Mouse (Mus musculus) megakaryocyte, embryonic 14.5 days (primary cell): ENCODE results near the gene Dtd2. TPM values are rescaled to one million over a fixed set of nuclear protein-coding genes. Genes with fewer than 3 reads are reported as not detected.
A peak's percentile ranks its signal among the peaks of the same experiment; 100 is the strongest.

Experiments used
- H3K27me3 ChIP-seq: replicated peaks from 2 replicates; pipeline ENCODE3; 2012; ENCODE audit warnings: inconsistent platforms
- H3K36me3 ChIP-seq: replicated peaks from 2 replicates; pipeline ENCODE3; 2012; ENCODE audit warnings: low read length, inconsistent platforms, mixed read lengths
- H3K4me1 ChIP-seq: 2 replicates; pipeline ENCODE4 v1.6.1; 2012; ENCODE audit warnings: inconsistent platforms
- H3K4me3 ChIP-seq: replicated peaks from 2 replicates; pipeline ENCODE3; 2012; ENCODE audit warnings: moderate library complexity, mild to moderate bottlenecking, inconsistent platforms
- H3K9me3 ChIP-seq: 2 replicates; pipeline ENCODE4 v1.6.1; 2012; ENCODE audit warnings: inconsistent platforms
- FLI1 ChIP-seq: IDR thresholded peaks from 2 replicates; pipeline ENCODE4 v1.6.1; 2012; ENCODE audit warnings: low read length, inconsistent platforms, mixed read lengths
- GATA1 ChIP-seq: IDR thresholded peaks from 3 replicates; pipeline ENCODE4 v1.6.1; 2012; ENCODE audit warnings: mixed read lengths, low read length, inconsistent platforms, borderline replicate concordance
- polyA plus RNA-seq: library from polyadenylated mRNA; stranded (reverse); fragments of >175 nt; gene quantifications from 2 replicates; pipeline ENCODE4 v1.2.3, GENCODE M21; 2012; ENCODE audit warnings: low replicate concordance; ENCODE audit not compliant: insufficient read depth

Gene Dtd2
- 5.4 and 7.3 TPM in 2 replicates for polyA plus RNA-seq

DNA sequence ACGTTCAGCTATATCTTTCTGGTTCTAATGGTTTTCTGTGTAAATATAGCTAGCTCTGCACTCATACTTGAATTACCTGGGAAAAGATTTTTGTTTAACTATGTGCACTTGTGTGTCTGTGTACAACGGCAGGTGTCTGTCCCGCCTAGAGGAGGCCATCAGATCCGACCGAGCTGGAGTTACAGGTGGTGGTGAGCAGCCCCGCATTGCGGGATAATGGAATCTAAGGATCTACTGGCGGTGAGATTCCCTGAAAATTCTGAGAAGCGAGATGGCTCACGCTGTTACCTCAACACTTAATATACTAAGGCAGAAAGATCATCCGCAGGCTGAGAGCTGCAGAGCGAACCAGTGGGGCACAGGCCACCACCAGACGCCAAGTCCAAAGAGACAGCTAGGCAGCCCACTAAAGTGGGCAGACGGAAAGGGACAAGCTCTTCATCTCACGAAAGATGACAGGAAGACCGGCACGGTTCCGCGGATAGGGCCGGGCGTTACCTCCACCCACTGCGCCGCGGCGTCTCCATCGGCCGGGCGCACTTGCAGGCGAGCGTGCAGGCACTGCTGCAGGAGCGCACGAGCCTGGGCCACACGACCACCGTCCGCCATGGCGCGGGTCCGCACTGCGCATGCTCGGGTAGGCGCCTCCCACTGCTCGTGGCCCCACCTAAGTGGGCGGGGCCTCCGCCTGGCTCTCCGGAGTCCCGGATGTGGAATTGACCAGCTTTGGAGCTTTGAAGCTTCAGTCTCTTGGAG lies at the start of gene Dtd2:
Dtd2 (minus strand) TSS at position 625 of the 756 bp plus-strand sequence.
- TF ChIP-seq GATA1 (no peak), FLI1 (no peak)
- Histone ChIP-seq H3K36me3 (peaks cover 24% of the 10 kb centered on the region), H3K4me3 (peak within 1 kb of the TSS; percentile 94), H3K27me3 (no peaks in the 10 kb centered on the region), H3K9me3 (peaks cover 4% of the 10 kb centered on the region; the same call in 1 of the 2 replicates), H3K4me1 (peaks cover 59% of the 10 kb centered on the region)

GRCm38 (mm10) chr12:52049324-52049723 lies 43.0 kb upstream of the Dtd2 start:
- Histone ChIP-seq H3K9me3 (peaks cover 8% of the 10 kb centered on the region; the same call in 1 of the 2 replicates), H3K4me3 (no peak overlapping the region), H3K4me1 (peaks cover 6% of the 10 kb centered on the region), H3K36me3 (no peaks in the 10 kb centered on the region), H3K27me3 (peaks cover 4% of the 10 kb centered on the region)
- TF ChIP-seq FLI1 (no peak), GATA1 (no peak)

GRCm38 (mm10) chr12:52046371-52046770 lies 40.1 kb upstream of the Dtd2 start:
- H3K4me3 ChIP-seq = no peak overlapping the region
- TF ChIP-seq GATA1 (no peak), FLI1 (no peak)
- peaks cover 6% of the 10 kb centered on the region for H3K4me1 ChIP-seq
- H3K36me3 ChIP-seq = no peaks in the 10 kb centered on the region
- H3K9me3 ChIP-seq = peaks cover 5% of the 10 kb centered on the region; the same call in 1 of the 2 replicates
- H3K27me3 ChIP-seq = peaks cover 4% of the 10 kb centered on the region

DNA sequence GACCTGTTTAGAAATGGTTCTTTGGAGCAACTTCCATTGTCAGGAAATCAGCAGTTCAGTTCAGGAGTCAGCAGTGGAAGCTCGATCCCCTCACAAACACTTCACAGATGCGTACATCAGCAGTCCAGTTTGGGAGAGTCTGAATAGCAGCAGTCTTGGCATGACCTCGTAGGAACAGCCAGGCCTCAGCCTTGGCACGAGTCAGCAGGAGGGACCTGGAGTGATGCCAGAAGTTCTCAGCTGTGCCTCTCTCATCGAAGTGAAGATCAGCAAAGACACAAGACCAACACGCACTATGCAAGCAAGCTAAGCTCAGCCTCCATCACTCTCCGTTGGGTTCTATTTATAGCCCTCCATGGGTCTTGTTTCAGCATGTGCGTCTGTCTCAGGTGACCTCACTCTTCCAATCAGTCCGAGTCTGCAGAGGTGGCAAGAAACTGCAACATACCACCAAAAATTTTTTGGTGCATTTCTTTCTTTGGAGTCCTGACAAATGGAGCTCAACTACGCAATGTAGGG lies 36.6 kb upstream of the Dtd2 start:
- Histone ChIP-seq H3K27me3 (no peaks in the 10 kb centered on the region), H3K9me3 (no peaks in the 10 kb centered on the region), H3K4me3 (no peak overlapping the region), H3K4me1 (no peaks in the 10 kb centered on the region), H3K36me3 (no peaks in the 10 kb centered on the region)
- TF ChIP-seq GATA1 (no peak), FLI1 (no peak)

DNA sequence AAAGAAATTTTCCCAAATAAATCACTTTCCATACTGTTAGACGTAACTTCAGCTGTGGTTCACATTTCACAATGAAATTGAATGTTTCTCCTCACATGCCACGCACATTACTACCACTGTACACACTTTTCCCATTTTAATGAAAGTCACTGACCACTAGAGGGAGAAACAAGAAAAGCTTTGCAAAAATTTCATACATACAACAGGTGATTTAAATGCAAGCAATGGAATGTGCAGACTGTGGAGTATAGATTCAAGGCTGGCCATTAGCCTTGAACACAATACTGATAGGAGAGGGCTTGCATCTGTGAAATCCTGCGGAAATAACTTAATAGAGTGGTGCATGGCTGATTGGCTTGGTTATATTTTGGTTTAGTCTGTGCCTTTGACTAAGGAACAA lies 32.1 kb upstream of the Dtd2 start:
- Histone ChIP-seq H3K4me1 (no peaks in the 10 kb centered on the region), H3K4me3 (no peak overlapping the region), H3K9me3 (no peaks in the 10 kb centered on the region), H3K27me3 (peaks cover 2% of the 10 kb centered on the region), H3K36me3 (no peaks in the 10 kb centered on the region)
- TF ChIP-seq GATA1 (no peak), FLI1 (no peak)

DNA sequence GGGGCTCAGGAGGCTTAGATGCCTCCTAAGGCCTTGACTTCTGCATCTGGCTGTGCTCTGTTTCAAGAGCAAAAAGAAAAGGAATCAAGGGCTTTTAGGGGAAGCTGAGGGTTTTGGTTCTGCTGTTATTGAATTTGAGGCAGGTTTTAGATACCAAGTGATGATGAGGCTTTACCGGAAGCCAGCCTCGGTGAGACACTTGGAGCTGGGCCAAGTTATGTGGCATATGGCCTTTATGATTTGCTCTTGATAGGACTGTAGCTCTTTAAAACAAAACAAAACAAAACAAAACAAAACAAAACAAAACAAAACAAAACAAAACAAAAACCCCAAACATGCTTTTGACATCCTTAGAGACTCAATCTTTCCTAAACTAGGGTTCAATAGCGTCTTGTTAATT lies 28.7 kb upstream of the Dtd2 start:
- Histone ChIP-seq H3K36me3 (no peaks in the 10 kb centered on the region), H3K27me3 (peaks cover 2% of the 10 kb centered on the region), H3K4me1 (no peaks in the 10 kb centered on the region), H3K9me3 (no peaks in the 10 kb centered on the region), H3K4me3 (no peak overlapping the region)
- no peak for TF ChIP-seq GATA1
- no peak for TF ChIP-seq FLI1

- Histone ChIP-seq H3K4me1 (no peaks in the 10 kb centered on the region), H3K4me3 (no peak overlapping the region), H3K9me3 (no peaks in the 10 kb centered on the region), H3K36me3 (no peaks in the 10 kb centered on the region), H3K27me3 (peaks cover 5% of the 10 kb centered on the region)
- TF ChIP-seq GATA1 (no peak), FLI1 (no peak)
These were observed 26.0 kb upstream of the Dtd2 start for GRCm38 (mm10) chr12:52032276-52032675.

- TF ChIP-seq GATA1 (no peak), FLI1 (no peak)
- Histone ChIP-seq H3K4me1 (no peaks in the 10 kb centered on the region), H3K36me3 (no peaks in the 10 kb centered on the region), H3K4me3 (no peak within 1 kb of the TSS), H3K9me3 (no peaks in the 10 kb centered on the region), H3K27me3 (peaks cover 3% of the 10 kb centered on the region)
These were observed 21.7 kb upstream of the Dtd2 start, which contains the start of gene Gpr33 for GRCm38 (mm10) chr12:52027963-52028362. Gene Gpr33 (minus strand): TSS chr12:52028063.

DNA sequence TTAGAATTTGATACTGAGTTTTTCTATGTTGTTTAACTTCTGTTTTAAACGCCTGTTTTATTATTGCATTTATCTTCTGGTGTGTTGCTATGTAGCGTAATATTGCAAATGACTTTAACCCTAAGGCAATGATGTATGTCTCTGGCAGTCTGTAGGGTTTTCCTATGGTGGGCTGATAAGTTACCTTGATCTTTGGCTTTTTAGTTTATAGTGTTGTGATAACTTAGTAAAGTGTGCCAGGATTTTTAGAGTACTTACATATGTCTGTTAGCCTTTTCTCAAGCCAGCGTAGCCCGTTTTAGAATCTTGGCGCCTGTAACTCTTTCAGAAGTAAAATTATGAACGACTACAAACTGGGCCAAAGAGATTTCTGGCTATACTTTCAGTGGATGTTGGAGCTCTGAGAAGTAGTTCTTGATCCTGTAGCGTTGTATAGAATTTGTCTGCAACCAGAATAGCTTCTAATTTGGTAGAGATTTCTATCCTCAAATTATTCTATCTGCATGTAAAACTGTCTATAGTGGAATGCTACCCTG lies 8.3 kb upstream of the Dtd2 start:
- H3K9me3 ChIP-seq = peaks cover 3% of the 10 kb centered on the region; the same call in 1 of the 2 replicates
- TF ChIP-seq FLI1 (no peak), GATA1 (no peak)
- H3K4me1 ChIP-seq = peaks cover 11% of the 10 kb centered on the region
- H3K27me3 ChIP-seq = peaks cover 2% of the 10 kb centered on the region
- H3K36me3 ChIP-seq = no peaks in the 10 kb centered on the region
- no peak overlapping the region for H3K4me3 ChIP-seq

GRCm38 (mm10) chr12:52014044-52014443 lies 7.7 kb upstream of the Dtd2 start:
- H3K36me3 ChIP-seq = no peaks in the 10 kb centered on the region
- H3K4me1 ChIP-seq = peaks cover 13% of the 10 kb centered on the region
- H3K9me3 ChIP-seq = peaks cover 3% of the 10 kb centered on the region; the same call in 1 of the 2 replicates
- no peak overlapping the region for H3K4me3 ChIP-seq
- peaks cover 2% of the 10 kb centered on the region for H3K27me3 ChIP-seq
- no peak for TF ChIP-seq FLI1
- no peak for TF ChIP-seq GATA1
